Mouse (Mus musculus): ENCODE data around the gene Pknox1.

GRCm38 (mm10) chr17:31564015-31564857, at the start of gene Pknox1:
- TF ChIP-seq CTCF (IDR thresholded peaks at IDR 0.05; ENCODE audit: insufficient read depth, low read length) (no peak), POLR2A (IDR thresholded peaks at IDR 0.05; ENCODE audit: borderline replicate concordance, extremely low read depth, low read depth, low read length) (peak; percentile 89; the same call in 1 of the 2 replicates)
